In the genomic region with DNA sequence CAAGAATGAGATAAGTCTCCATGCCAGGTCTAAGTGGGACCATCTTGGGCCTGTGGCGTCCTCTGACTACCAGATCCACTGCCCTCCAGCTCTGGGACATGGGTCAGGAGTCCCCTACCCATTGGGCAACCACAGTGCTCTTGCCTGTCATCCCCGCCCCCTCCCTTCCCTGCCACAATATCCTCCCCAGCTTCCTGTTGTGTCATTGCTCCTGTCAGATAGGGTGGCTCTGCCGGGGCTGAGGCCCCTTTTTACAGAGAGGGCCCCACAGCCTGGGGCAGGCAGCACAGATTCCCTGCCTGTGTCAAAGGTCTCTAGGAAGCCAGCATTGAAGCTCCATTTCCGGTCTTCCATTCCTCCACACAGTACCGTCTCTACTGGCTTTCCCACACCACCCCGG, we compare ENCODE assay signal across 8 mouse cellular contexts.
DNase-seq lines count a peak whose midpoint lies in the region; ATAC-seq and TF ChIP-seq lines count a peak whose summit lies in the region.

No protein-coding gene starts in this region.

- no peaks in the 10 kb centered on the region for H3K27me3 ChIP-seq in heart, embryonic 15.5 days
- no peaks in the 10 kb centered on the region for H3K27me3 ChIP-seq in liver, embryonic 15.5 days

- H3K9me3 ChIP-seq in heart, embryonic 15.5 days (replicated peaks), result no peaks in the 10 kb centered on the region
- H3K9me3 ChIP-seq in liver, embryonic 15.5 days (replicated peaks), result no peaks in the 10 kb centered on the region

- peak overlapping the region; percentile 94 for H3K4me2 ChIP-seq in heart, embryonic 15.5 days
- H3K4me2 ChIP-seq in liver, embryonic 15.5 days, result peak overlapping the region; percentile 78

- intact Hi-C loops in left cerebral cortex, adult 2 months (cut with DNase I), result no loop called here

- H3K4me1 ChIP-seq in heart, embryonic 15.5 days (replicated peaks), result peaks cover 82% of the 10 kb centered on the region
- peaks cover 92% of the 10 kb centered on the region for H3K4me1 ChIP-seq in liver, embryonic 15.5 days (replicated peaks)

- no peak for TF ChIP-seq CTCF in layer of hippocampus, adult 2 months (conservative IDR thresholded peaks at IDR 0.05)
- no peak for TF ChIP-seq CTCF in left cerebral cortex, adult 2 months (IDR thresholded peaks at IDR 0.05)

- DNase-seq in layer of hippocampus, adult 2 months (ENCODE audit: low spot score in 2 of 2), result no peak
- DNase-seq in layer of hippocampus, adult 9-10 months (ENCODE audit: low spot score), result no peak
- DNase-seq in left cerebral cortex, adult 2 months (ENCODE audit: extremely low spot score in 1 of 2, low spot score in 2 of 2), result no peak
- no peak for DNase-seq in embryo, embryonic 11 days
- DNase-seq in urinary bladder, postnatal 36 days (ENCODE audit: low spot score in 2 of 2), result no peak

- peak overlapping the region; percentile 86; the same call in 1 of the 2 replicates for H3K27ac ChIP-seq in layer of hippocampus, adult 2 months
- H3K27ac ChIP-seq in heart, embryonic 15.5 days, result peak overlapping the region; percentile 79
- H3K27ac ChIP-seq in liver, embryonic 15.5 days (replicated peaks), result peak overlapping the region; percentile 79
- H3K27ac ChIP-seq in left cerebral cortex, adult 2 months, result no peak overlapping the region

- peak overlapping the region; percentile 77 for H3K4me3 ChIP-seq in layer of hippocampus, adult 2 months
- H3K4me3 ChIP-seq in heart, embryonic 15.5 days, result peak overlapping the region; percentile 59; the same call in 1 of the 2 replicates
- peak overlapping the region; percentile 61 for H3K4me3 ChIP-seq in liver, embryonic 15.5 days (replicated peaks)
- no peak overlapping the region for H3K4me3 ChIP-seq in left cerebral cortex, adult 2 months

- no peak for ATAC-seq in heart, embryonic 15.5 days (replicated peaks; ENCODE audit: insufficient number of reproducible peaks, insufficient read depth, low FRiP score, low read depth)
- ATAC-seq in liver, embryonic 15.5 days (ENCODE audit: insufficient read depth), result peak; percentile 35
- peak; percentile 69 for ATAC-seq in neutrophil, adult 5-6 weeks (ENCODE audit: extremely low read depth, insufficient number of reproducible peaks, low FRiP score, poor library complexity, severe bottlenecking)

- H3K36me3 ChIP-seq in heart, embryonic 15.5 days, result no peaks in the 10 kb centered on the region
- no peaks in the 10 kb centered on the region for H3K36me3 ChIP-seq in liver, embryonic 15.5 days (replicated peaks)

- H3K9ac ChIP-seq in heart, embryonic 15.5 days, result no peak overlapping the region
- 0 out of 2 replicates have a peak overlapping the region, but pooled peaks have one; percentile 64 for H3K9ac ChIP-seq in liver, embryonic 15.5 days

- WGBS in heart, embryonic 15.5 days, result 39% methylated on average over 6 of the region's 6 CpGs
- 2% methylated on average over 6 of the region's 6 CpGs for WGBS in liver, embryonic 15.5 days (ENCODE audit: insufficient replicate concordance)
